Mouse (Mus musculus): Measurements from ENCODE around the gene Ankle1.

Gene Ankle1

GRCm38 (mm10) chr8:71405401-71406098 lies at the start of gene Ankle1:
Gene Ankle1, plus strand, starts transcription at chr8:71406010.
- DNase-seq = peak; percentile 99

GRCm38 (mm10) chr8:71358026-71358425 lies 47.8 kb upstream of the Ankle1 start:
- no peak for DNase-seq

- DNase-seq = peak; percentile 100
Measured at GRCm38 (mm10) chr8:71366771-71367528, 38.9 kb upstream of the Ankle1 start, which contains the start of gene Use1. Gene Use1, plus strand, starts transcription at chr8:71366848.

- DNase-seq = no peak
Measured at GRCm38 (mm10) chr8:71367529-71368176, 38.2 kb upstream of the Ankle1 start.

- DNase-seq = no peak
Measured at GRCm38 (mm10) chr8:71368366-71368765, 37.4 kb upstream of the Ankle1 start.

- DNase-seq = no peak
Measured at GRCm38 (mm10) chr8:71369040-71369718, 36.6 kb upstream of the Ankle1 start.

GRCm38 (mm10) chr8:71370711-71371235 lies 35.0 kb upstream of the Ankle1 start:
- peak; percentile 95 for DNase-seq

GRCm38 (mm10) chr8:71371236-71371848 lies 34.5 kb upstream of the Ankle1 start, which contains the start of gene Ocel1:
Gene Ocel1, plus strand, starts transcription at chr8:71371298.
- DNase-seq = peak; percentile 100

- DNase-seq = peak; percentile 95
Measured at GRCm38 (mm10) chr8:71372427-71372826, 33.4 kb upstream of the Ankle1 start.

GRCm38 (mm10) chr8:71373000-71373399 lies 32.8 kb upstream of the Ankle1 start:
- no peak for DNase-seq

GRCm38 (mm10) chr8:71374616-71375206 lies 31.1 kb upstream of the Ankle1 start:
- DNase-seq = peak; percentile 96

- peak; percentile 98 for DNase-seq
Measured at GRCm38 (mm10) chr8:71375581-71376422, 30.0 kb upstream of the Ankle1 start.

- no peak for DNase-seq
Measured at GRCm38 (mm10) chr8:71376423-71377030, 29.3 kb upstream of the Ankle1 start.

GRCm38 (mm10) chr8:71379008-71379407 lies 26.8 kb upstream of the Ankle1 start:
- DNase-seq = no peak

GRCm38 (mm10) chr8:71379512-71380075 lies 26.2 kb upstream of the Ankle1 start:
- no peak for DNase-seq

GRCm38 (mm10) chr8:71380178-71381171 lies 25.3 kb upstream of the Ankle1 start:
- peak; percentile 97 for DNase-seq

- DNase-seq = peak; percentile 99
Measured at GRCm38 (mm10) chr8:71381421-71381970, 24.3 kb upstream of the Ankle1 start, which contains the start of gene Nr2f6. Gene Nr2f6, minus strand, starts transcription at chr8:71381960.
